Mouse (Mus musculus) B cell, adult 2 months (primary cell): ENCODE results near the gene Map3k14.

Experiments
- DNase-seq, 2 experiments: peaks; one replicate each; pipeline ENCODE4 v3.0.0; 2022

Map3k14 gene

DNA sequence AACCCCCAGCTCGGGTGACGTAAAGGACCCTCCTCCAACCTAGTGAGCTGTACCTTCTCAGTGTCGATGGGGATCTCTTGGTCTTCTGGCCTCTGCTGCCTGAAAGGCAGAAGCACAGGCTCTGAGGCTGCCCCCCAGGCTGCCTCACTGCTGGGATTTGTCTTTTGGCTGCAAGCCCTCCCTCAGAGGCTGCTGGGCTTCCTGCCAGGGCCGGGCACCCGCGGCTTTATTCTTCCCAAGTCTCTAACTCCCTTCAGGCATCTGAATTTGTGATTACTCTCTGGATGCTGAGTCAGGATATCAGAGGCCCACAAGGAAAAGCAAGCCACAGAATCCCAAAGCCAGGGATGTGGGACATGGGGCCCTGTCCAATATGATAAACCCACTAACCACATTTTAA, 65.6 kb downstream of the Map3k14 start:
- no peak for DNase-seq

DNA sequence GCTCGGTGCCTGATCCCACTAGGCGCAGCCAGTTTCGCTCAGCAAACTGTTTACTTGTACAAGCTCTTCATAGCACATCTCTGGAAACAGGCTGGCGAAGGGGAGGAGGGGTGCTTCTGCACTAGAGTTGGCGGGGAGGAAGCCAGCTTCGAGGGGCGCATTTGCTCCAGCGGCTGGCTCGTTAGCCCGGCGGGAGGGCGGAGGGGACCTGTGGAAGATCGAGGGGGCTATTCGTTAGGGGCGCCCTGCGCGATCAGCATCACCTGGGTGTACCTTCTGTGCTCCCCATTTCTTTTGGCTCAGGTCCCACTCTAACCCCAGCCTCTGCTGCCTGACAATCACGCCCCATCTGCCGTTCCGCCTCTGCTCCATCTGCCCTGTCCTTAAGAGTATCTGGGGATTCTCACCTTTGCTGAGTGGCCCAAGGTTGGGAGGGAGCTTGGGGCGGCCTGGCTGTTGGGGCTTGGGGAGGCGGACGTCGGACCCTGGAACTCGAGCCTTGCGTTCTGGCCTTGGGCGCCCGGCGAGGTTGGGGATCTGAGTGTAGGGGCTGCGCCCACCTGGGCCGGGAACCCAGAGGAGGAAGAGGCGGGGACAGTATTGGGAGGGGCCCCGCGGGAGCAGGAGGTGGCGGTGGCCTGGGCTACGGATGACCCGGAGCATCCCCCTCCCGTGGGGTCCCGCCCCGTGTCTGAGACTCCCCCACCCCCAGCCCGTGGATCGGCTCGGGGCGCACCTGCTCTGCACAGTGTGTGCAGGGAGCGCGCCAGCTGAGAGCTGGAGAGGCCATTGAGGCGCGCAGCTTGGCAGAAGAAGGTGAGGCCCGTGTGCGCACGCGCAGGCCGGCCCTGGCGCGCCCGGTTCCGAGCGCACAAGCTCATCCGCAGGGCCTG, 68.1 kb downstream of the Map3k14 start:
- DNase-seq, result no peak

DNA sequence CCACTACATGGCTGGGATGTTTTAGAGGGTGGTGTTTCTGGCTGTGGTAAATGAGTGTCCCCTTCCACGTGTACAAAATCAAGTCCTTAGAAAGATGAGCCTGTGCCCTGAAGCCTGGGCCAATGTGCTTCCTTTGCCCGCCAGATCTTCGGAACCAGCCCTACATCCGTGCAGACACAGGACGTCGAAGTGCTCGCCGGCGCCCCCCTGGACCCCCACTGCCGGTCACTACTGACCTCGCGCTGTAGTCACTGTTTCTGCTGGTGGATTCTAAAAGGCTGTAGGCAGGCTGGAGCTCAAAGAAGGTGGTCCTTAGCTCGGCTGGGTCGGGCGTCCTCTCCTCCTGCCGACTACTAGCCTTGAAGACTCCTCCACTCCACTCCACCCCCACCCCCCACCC, 68.9 kb downstream of the Map3k14 start:
- no peak for DNase-seq

DNA sequence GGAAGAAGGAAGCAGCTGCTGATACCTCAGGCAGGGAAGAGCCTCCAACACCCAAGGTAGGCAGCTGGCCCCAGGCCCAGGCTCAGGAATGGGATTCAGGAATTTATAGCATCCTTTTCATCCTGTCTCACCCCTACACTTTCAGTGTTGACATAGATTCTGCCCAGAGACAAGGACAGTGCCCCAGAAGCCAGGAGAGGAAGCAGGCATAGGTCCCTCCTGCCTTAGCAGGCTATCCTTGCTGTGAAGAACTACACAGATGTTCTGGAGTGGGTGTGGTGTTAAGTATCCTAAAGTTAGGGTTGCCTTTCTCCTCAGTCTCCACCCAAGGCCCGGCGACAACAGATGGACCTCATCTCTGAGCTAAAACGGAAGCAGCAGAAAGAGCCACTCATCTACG, 69.9 kb downstream of the Map3k14 start:
- DNase-seq, result no peak

DNA sequence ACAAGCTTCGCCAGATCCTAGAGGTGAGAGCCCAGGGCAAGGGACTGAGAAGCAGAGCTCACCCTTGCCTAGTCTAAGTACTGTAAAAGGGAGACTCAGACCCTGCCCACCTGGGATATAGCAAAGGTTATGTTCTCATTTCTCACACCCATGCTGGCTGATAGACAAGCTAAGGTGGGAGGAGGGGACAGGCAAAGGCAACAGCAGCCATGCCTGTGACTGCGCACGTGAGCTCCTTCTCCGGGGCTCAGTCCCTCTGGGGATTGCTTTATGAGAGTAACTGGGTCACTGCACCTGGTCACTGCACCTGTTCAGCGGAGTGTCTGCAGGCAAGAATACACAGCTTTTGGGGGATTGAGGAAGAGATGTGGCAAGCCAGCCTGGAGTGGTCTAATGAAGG, 71.6 kb downstream of the Map3k14 start:
- DNase-seq, result no peak

DNA sequence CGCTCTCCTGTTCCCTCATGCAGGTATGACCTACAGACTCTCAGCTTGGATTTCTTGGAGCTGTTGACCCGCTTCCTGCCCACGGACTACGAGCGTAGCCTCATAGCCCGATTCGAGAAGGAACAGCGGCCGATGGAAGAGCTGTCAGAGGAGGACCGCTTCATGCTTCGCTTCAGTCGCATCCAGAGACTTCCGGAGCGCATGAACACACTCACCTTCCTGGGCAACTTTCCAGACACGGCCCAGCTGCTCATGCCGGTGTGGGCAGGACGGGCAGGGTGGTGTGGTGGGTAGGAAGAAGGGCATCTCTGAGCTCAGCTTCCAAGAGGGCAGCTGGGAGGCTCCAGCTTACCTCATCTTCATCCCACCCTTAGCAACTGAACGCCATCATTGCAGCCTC, 72.0 kb downstream of the Map3k14 start:
- DNase-seq, result no peak

DNA sequence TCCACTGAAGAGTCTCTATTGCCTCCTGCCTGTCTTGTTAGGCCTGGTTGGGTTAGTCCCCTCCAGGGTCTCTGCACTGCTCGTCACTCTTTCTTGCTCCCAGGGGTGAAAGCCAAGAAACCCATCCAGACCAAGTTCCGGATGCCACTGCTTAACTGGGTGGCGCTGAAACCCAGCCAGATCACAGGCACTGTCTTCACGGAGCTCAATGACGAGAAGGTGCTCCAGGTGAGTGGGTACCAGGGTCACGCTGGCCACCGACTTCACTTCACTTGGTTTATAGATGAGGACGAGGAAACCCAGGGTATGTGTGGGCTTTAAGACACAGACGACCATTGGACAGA, 73.5 kb downstream of the Map3k14 start:
- DNase-seq, result no peak

DNA sequence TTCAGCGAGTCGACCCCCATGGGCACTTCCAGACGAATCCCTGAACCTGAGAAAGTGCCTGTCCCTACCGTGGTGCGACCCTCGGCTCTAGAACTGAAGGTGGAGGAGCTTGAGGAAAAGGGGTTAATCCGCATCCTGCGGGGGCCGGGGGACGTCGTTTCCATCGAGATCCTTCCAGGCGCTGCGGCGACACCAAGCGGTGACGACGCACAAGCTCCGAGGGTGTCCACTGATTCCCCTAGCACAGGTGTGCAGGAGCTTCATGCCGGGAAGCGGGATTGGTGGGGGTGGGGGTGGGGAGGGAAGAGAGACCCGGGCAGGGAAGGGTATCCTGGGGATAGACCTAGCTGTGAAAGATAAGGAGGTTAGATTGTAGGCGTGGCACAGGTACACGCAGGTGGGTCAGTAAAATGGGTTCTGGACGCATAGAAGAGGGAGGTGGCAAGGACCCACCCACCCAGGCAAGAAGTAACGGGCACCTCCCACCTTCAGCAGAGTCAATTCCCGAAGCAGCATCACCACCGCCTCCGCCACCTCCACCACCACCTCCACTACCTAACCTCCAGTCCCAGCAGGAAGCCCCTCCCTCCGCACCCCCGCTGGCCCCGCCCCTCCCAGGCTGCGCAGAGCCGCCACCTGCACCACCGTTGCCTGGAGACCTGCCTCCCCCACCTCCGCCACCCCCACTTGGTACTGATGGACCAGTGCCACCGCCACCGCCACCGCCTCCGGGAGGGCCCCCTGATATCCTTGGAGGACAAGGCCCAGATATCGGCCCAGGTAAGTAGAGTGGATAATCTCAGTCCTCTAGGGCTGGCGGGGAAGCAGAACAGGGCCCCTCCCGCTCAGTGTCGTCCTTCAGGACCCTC, 74.1 kb downstream of the Map3k14 start:
- no peak for DNase-seq

DNA sequence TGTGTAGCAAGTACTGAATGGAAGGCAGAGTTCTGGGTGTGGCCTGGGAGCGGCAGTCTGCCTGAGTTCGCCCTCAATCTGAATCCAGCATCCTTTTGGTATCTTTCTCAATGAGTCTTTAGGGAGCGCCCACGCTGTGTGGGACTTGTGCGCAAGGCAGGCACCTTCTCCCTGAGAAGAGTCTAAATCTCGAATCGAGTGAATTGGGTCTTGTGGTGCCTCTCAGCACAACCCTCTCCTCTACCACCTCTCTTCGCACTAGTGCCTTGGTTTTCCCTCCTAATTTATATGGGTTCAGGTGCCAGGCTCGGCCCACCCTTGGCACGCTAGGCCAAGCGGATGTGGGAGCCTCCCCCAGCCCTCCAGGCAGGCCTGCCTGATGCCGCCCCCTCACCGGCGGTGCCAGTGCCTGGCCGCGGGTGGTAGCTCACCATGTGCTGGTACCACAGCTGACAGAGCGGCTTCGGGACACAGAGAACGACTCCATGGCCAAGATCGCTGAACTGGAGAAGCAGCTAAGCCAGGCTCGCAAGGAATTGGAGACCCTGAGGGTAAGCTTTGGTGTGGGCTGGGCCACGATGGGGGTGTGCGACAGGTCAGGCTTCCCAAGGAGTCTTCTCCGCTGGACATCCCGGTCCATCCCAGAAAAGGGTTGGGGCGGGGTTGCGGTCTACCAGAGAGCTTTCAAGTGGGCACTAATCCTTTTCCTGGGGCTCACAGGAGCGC, 74.9 kb downstream of the Map3k14 start:
- no peak for DNase-seq

DNA sequence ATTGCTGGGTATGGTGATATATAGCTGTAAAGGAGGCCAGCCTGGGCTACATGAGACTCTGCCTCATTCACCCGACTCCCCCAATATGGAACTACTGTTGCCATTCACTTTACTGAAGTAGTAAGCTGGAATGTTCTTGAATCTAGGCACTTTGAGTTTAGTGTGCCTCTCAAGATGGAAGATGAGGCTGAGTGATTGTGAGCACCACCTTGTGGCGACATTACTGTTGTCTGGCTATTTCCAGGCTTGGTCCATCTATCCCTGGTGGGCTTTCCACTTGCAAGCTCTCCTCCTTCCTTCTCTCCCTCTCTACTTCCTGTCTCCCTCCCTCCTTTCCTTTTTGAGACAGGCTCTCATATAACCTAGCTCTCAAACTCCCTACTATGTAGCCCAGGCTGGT, 82.4 kb downstream of the Map3k14 start:
- DNase-seq, result peak; percentile 69 to 71

DNA sequence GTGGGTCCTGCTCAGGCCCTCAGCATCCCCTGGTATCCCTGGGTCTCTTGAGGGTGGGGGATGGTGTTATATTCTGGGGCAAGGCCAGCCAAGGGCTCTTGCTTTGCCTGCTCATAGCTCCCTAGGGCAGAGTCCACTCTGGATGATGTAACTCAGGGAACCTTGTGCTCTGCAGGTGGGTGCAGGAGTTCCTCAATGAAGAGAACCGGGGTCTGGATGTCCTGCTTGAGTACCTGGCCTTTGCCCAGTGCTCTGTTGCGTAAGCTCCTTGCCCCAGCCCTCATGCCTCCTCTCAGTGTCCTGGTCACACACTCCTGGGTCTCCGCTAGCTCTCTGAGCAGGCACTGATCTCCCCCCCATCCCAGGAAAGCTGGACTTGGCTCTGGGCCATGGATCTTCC, 85.4 kb downstream of the Map3k14 start:
- no peak for DNase-seq

DNA sequence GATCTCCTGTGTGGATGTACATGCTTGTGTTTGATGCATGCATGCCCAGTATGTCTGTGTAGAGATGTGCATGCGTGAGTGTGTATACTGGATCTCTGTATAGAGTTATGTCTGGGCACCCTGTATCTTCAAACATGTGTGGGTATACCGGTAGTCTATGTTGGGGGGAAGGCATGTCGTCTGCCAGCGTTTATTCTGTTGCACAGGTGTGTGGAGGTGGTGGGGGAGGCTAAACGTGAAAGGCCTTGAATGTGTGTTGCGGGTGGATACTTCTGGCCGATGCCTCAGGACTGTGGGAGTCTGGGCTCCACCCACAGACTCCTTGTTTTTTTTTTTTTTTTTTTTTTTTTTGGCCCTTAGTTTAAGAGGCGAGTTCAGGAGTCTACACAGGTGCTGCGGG, 85.9 kb downstream of the Map3k14 start:
- DNase-seq, result no peak

DNA sequence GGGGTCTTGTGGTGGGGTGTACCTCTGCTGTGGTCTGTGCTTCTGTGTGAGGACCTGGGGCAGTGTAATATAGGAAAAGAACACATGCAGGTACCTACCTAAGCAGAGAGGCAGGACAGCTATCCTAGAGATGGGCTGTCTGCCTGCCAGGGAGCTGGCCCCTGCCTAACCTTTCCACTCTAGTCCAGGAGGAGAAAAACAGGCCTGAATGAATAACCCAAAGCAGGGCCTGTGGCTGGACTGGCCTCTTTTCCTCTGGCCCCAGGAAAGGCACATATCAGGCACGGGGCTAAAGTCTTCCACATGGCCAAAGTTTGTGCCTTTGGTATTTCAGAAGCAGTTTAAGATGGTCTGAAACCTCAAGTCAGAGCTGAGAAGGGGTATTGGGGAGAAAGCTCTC, 86.8 kb downstream of the Map3k14 start:
- DNase-seq, result no peak

DNA sequence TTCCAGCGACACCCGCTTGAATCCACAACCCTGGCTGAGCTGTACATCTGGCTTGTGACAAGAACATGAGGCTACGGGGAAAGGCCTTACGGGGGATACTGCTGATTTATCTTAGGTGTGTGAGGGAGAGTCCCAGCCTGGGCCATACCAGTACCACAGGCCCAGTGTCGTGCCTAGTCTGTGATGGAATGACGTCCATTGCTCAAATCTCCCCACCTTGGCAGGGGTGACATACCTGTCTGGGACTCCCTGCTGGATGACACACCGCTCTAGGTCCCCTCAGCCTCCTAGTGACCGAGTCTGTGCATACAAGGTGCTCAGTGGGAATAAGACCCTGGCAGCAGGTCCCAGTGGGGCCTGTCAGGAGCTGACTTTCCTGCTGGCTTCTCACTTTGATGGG, 88.5 kb downstream of the Map3k14 start:
- DNase-seq, result no peak

DNA sequence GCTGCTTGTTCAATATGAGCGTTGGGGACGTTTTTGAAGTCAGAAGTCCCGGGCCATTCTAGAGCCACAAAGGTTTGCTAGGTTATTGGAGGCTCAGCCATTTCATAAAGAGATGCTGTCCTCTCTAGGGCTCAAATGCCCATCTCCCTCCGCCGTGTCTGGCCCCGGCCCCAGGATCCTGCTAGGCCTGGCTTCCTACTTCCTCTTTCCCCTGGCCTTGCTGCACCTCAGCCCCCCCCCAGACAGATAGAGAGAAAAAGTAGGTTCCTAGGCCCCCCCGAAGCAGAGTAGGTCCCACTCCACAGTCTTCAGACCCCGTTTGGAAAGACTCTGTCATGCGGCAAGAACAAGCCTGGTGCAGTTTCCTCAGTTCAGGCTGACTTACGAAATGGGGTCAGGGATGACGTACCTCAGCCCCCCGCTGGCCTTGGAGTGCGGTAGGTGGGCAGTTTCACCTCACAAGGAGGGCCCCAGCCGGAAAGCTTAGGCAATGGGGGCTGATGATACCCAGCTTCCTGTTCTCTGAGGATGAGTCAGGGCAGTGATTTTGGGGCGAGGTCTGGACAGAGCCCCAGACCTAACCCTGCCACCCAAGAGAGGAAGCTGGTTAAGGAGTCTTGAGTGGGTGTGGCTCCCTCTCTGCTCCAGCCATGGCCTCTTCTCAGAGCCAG, 89.3 kb downstream of the Map3k14 start:
- DNase-seq, result peak; percentile 52 to 60

DNA sequence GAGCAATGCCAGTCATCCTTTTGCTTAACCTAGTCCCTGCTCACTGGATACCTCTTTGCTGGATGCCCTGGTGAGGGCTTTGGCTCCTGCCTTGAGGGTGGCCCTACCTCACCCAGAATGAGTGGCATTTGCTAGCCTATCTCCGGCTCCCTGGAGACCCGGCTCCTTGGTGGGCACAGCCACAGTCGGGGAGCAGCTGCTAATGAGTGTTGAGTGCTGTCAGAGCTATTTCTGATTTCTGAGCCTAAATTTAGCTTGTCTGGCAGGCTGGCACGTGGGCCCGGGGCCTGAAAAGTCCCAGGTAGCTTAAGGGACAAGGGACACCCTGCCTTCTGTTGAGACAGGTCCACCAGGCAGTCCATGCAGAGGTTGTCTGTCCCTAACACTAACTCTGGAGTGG, 90.1 kb downstream of the Map3k14 start:
- peak; percentile 27 to 28 for DNase-seq

DNA sequence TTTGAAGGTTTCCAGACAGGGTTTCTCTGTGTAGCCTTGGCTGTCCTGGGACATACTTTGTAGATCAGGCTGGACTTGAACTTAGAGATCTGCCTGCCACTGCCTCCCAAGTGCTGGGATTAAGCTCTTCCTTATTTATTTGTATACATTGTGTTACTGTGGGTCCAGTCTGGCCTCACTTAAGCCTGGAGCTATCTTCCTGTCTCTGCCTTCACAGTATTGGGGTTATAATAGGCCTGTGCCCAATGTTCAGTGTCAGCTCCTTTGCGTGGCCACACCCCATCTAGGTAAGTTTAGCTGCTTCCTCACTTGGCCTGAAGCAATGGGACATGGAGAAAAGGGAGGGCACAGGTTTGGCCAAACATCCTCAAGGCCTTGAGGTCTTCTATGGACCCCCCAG, 90.8 kb downstream of the Map3k14 start:
- DNase-seq, result no peak

DNA sequence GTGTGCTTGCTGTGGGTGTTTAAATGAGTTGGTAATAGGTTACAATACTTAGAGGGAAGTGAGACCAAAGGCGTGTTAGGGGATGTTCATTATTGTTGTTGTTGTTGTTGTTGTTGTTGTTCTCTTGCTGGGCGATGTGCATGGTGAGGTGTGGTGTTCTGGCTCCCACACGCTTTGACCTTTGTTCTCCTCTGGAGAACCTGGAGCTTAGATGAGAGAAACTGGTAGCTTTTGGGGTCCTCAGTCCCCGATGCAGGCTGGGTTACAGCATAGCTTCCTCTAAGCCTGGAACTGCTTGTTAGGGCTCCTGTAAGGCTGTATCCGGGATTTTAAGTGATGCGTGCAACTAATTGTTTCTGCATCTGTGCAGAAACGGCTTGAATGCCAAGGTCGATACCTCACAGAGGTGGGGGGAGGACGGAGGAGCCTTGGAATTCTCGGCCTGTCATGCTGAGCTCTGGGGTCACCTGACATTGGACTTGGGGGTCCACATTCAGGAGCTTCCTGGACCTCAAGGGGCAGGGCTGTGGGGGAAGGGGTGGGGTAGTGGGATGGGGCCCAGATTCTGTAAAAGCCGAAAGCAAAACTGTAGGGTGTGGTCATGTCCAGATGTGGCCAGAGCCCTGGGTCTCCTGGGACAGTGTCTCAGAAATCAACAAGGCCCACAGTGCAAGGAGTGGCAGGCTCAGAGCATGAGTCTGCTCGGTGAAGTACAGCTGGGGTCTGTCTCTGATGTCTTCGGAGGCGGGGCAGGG, 91.4 kb downstream of the Map3k14 start:
- DNase-seq, result peak; percentile 40 to 51

DNA sequence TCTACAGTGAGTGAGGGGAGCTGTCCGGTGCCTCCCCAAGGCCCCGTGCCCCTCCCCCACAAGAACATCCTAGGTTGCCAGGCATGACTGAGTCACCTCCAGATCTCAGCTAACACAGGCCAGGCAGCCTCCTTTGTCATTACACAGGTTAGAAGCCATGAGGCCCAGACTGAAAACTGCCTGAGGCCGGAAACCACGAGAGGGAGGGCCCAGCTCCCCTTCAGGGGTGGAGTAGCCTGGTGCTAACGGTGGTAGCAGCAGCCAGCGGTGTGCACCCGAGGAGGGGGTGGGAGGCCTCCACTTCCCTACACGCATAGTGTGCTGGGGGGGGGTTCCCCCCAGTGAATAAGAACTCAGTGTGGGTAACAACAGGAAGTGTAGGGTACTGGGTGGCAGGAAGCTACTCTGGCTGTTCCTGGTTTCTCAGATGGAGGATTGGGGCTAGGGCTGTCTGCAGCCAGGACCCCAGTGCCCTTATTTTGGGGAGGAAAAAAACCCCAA, 92.3 kb downstream of the Map3k14 start:
- peak; percentile 88 to 92 for DNase-seq

DNA sequence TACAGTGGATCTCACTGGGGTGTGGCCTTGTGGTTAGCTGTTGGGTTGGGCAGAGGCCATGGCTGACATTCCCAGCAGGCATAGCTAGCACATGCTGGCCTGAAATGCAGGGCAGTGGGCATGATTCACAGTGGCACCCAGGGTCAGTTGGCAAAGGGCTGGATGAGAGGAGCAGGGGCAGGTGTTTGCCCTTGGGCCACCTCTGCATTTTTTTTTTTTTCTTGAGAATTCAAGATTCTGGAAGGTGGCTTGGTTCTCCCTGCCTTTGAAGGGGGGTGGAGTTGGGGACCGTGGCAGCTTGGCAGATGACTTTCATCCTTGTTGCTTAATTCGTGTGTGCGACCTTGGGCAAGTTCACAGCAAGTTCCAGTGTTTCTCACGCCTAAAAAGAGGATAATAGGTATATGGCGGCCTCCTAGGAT, 92.8 kb downstream of the Map3k14 start:
- DNase-seq, result no peak

DNA sequence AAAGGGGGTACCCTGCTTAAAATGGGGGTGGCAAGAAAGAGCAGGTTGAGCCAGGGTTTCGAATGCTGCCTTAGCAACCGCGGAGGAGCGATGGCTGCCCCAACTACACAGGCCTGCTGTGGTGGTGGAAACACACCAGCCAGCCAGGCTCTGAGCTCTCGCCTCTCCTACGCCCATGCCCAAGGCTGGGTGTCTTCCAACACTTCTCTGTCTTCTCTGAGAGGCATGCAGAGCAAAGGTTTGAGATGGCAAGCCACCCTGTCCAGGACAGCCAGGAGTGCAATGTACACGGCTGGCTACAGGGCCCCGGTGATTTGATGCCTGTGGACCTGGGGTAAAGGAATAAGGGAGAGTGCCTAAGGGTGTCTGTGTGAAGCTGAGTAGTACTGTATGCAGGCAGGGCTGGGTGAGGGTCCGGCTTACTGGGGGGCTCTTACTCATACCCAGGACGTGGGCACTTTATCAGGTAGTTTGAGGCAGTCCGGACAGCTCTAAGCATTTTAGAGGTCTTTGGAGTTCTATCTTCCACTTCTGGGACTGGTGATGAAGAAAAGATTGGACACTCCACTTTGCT, 93.4 kb downstream of the Map3k14 start:
- DNase-seq, result no peak
